Mouse (Mus musculus) heart, adult 18-20 months (tissue): Measurements from ENCODE around the gene Dgcr2. TPM values are rescaled to one million over a fixed set of nuclear protein-coding genes. Genes with fewer than 3 reads are reported as not detected.

Source experiments
- total RNA-seq, 2 experiments: library from RNA; stranded (reverse); gene quantifications; 2 replicates each; pipeline ENCODE4 v1.2.3; 2021

Gene Dgcr2
- total RNA-seq, 2 experiments from 2014 or later, result 43.5 to 48.3 TPM

Other genes starting within 250 kb of the Dgcr2 start
- gene Med15, start 165.7 kb downstream of the Dgcr2 start, total RNA-seq, result 10 to 100 TPM; 21.0 to 25.0 TPM
- 10 to 100 TPM; 18.2 to 24.2 TPM for gene Klhl22, start 138.9 kb downstream of the Dgcr2 start, total RNA-seq
- 1 to 10 TPM; 4.8 TPM for gene Scarf2, start 101.3 kb downstream of the Dgcr2 start, total RNA-seq
- not detected for gene B830017H08Rik, start 65.4 kb downstream of the Dgcr2 start, total RNA-seq
- gene Car15, start 60.2 kb downstream of the Dgcr2 start, total RNA-seq, result 1 to 10 TPM; 1.7 to 2.1 TPM
- under 1 TPM; 0.27 to 0.33 TPM for gene Gm20518, start 6.9 kb downstream of the Dgcr2 start, total RNA-seq
- gene Tssk1, start 4.3 kb downstream of the Dgcr2 start, total RNA-seq, result under 1 TPM; 0.12 to 0.33 TPM
- not detected for gene Tssk2, start 75 bp upstream of the Dgcr2 start, total RNA-seq
- 1 to 10 TPM; 8.6 TPM for gene Ess2, start 12.8 kb upstream of the Dgcr2 start, total RNA-seq
- not detected for gene Gsc2, start 16.5 kb upstream of the Dgcr2 start, total RNA-seq
- gene Slc25a1, start 29.7 kb upstream of the Dgcr2 start, total RNA-seq, result 10 to 100 TPM; 10.3 to 37.8 TPM
- not detected for gene Vpreb2, start 81.9 kb upstream of the Dgcr2 start, total RNA-seq
- 10 to 100 TPM; 41.8 to 42.0 TPM for gene Dgcr6, start 154.3 kb upstream of the Dgcr2 start, total RNA-seq
- 10 to 100 TPM; 12.3 to 17.9 TPM for gene Prodh, start 191.6 kb upstream of the Dgcr2 start, total RNA-seq
- gene Rtn4r, start 229.1 kb upstream of the Dgcr2 start, total RNA-seq, result 1 to 10 TPM; 3.6 to 5.5 TPM